Mouse (Mus musculus) neural tube, postnatal 0 days (tissue): ENCODE measurements around the gene Selplg. TPM values are rescaled to one million over a fixed set of nuclear protein-coding genes. Genes with fewer than 3 reads are reported as not detected.

Source experiments
- polyA plus RNA-seq: library from polyadenylated mRNA; unstranded; fragments of >200 nt; fragmentation: Nextera tagmentation; extraction: Ambion mirVana; gene quantifications from 2 replicates; pipeline ENCODE4 v1.2.1, GENCODE M21; 2015

Selplg gene
- polyA plus RNA-seq, result 2.9 and 3.1 TPM in 2 replicates

DNA sequence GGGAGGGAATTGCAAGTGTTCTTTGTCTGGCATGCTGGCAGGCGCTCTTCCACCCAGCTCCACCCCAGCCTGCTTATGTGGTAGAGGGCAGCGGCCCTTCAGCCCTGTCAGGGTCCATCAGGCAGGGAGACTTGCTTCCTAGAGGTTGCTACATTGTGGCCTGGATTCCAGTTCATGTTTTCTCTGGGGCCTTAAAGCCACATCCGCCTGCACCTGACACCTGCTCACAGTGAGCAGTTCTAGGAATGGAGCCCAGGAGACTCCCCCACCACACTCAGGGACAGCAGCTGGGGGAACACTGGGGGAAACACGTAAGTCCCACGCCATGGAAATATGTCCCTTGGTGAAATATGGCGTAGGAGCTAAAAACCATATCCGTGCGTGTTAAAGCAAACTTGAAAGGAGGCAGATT lies at the start of gene Selplg:
Gene Selplg, minus strand, starts transcription at position 155 of the 412 bp plus-strand sequence.

GRCm38 (mm10) chr5:113800280-113800679 lies 32.2 kb downstream of the Selplg start, which contains the start of gene Tmem119:
TSS of gene Tmem119 (minus strand) at chr5:113800516.

DNA sequence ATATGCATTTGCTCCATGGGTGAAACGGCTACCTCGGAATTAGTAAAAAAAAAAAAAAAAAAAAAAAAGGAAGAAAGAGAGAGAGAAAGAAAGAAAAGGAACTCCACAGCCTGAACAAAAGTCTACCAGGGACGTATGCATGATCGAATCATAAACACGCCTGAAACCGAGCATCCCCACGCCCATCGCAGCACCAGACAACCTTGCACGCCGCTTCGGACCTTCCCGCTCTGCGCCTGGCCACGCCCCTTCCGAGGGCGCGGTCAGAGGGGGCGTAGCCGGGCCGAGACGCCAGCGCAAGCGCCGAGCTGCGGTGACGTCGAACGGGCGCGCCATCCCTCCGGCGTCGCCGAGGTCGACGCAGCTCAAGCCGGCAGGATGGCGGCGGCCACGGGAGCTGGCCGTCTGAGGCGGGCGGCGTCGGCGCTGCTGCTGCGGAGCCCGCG lies 60.0 kb downstream of the Selplg start, which contains the start of the genes Sart3 and Iscu:
Gene Sart3, minus strand, starts transcription at position 61 of the 446 bp plus-strand sequence.
Gene Iscu, plus strand, starts transcription at position 299 of the 446 bp plus-strand sequence.

Other genes with a start within 250 kb of the Selplg start
- 0.90 and 1.8 TPM in 2 replicates for gene Cmklr1, start 182.2 kb downstream of the Selplg start, polyA plus RNA-seq
- not detected in 2 replicates for gene 1700069L16Rik, start 107.9 kb downstream of the Selplg start, polyA plus RNA-seq
- 9.4 and 9.9 TPM in 2 replicates for gene Ficd, start 96.8 kb downstream of the Selplg start, polyA plus RNA-seq
- gene Sart3, start 60.1 kb downstream of the Selplg start, polyA plus RNA-seq, result 27.8 and 30.0 TPM in 2 replicates
- 120 and 135 TPM in 2 replicates for gene Iscu, start 59.9 kb downstream of the Selplg start, polyA plus RNA-seq
- 15.2 and 15.8 TPM in 2 replicates for gene Tmem119, start 32.1 kb downstream of the Selplg start, polyA plus RNA-seq
- 112 and 123 TPM in 2 replicates for gene Coro1c, start 76.1 kb upstream of the Selplg start, polyA plus RNA-seq
- gene Ssh1, start 161.2 kb upstream of the Selplg start, polyA plus RNA-seq, result 9.4 and 10.2 TPM in 2 replicates
- gene Dao, start 171.1 kb upstream of the Selplg start, polyA plus RNA-seq, result 0.37 TPM in 1 of 2 replicates, not detected in the other
- 16.6 and 18.1 TPM in 2 replicates for gene Usp30, start 232.8 kb upstream of the Selplg start, polyA plus RNA-seq